Mouse (Mus musculus) cerebellum, adult 9-11 months (tissue): ENCODE data around the gene Nme7.

Experiments
- DNase-seq: peaks from one replicate; pipeline ENCODE4 v3.0.0; 2022

Gene Nme7

DNA sequence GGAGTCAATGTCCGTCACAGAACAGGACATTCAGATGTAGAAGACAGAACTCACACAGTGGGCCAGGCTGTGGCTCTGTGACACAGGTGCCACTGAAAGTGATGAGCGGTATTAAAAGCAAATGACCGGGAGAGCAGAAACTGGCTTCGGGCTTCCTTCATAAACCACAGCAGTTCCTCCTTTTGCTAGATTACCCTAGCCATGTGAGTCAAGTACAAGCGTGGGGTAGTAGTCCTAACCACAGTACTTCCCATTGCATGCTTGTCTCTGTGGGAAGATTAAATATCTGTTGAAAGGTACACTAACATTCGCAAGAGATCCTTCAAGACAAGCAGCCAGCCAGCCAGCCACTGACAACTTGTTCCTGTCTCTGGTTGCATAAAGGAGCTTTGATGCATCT, 136.3 kb downstream of the Nme7 start:
- no peak for DNase-seq

DNA sequence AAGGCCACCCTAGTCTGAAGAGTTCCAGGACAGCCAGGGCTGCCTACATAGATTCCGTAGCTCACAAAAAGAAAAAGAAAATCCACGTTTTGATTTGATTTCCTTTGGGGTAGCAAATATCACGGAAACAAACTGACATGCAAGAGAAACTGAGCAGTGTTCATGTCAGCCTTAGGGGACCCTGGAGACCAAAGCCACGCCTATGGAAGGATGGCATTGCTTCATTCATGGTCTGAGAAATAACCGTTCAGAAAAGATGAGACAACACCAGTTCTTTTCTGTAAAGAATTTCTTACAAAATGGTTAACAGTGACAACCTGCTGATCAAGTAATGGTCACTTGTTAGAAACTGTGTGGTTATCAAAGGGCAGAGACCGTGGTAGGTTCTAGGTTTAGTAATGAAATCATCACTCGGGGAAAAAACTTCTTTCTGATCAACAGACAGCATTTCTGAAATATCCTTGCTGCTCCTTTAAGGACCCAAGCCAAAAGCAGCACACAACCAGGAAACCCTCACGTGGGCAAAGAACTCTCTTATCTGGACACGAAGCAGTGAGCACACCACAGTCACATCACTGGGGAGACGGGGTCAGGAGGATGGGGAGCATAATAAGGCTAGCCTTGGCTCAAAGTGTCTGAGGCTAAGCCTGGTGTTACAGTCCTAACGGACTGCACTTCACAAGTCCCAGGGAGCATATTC, 136.9 kb downstream of the Nme7 start:
- DNase-seq, result no peak

DNA sequence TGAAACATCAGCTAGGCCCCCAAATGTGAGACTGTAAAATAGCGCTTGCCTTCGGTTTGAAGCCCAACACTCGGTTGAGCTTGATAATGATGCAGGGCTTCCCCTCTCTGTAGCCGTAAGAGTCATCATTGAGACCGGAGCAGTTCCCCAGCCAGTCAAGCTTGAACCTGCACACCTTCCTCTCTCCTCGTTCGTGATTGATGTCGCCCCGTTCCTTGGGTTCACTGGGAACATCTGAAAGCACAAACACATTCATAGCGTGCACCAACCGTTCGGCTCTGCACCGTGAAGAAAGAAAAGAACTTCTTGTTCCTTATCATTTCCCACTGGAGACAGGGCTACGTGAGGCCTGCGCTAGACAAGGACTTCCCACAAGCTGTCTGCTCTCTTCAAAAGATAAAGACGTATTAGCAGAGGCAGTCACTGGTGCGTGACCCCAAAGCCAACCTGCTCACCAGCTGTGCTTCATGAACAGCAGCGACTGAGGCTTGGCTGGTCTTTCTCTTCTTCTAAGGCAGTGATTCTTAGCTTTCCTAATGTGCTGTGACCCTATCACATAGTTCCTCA, 137.6 kb downstream of the Nme7 start:
- no peak for DNase-seq

DNA sequence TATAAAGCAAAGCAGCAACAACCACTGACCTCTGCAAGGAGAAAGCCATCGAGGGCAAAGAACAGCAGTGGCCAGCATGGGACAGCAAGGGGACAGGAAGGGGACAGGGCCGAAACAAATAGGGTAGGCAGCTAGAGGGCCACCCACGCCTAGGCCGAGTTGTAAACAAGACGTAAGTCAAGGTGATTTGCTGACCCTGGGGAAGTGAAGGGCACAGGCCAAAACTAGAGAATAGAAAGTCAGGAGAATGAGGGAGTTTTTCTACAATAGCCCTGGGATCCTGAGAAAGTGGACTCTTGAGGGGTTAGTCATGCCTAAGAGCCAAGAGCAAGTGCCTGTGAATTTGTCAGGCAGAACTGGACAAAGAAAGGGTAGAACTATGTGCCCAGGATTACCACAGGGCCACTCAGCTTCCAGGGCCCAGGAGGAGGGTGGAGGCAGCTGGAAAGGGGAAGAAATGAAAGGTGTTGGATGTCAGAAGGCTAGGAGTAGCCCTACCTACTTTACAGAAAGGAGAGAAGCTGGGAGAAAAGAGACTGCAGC, 141.8 kb downstream of the Nme7 start:
- DNase-seq, result no peak

DNA sequence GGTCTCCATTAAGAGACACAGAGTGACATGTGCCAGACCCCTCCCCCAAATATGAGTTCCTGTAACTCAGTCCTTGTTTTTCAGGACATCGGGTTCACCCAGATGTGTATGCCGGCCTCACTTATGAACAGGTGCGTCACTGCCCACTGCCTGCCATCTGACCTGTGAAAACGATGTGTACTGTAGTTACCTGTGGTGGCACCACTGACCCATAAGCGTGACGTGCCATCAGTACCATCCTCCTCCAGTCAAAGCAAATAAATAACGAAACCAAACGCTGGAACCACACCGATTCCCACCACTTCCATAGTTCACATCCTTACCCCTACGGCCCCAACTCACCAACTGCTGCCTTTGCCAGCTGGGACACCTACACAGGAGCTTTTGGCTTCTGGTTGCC, 142.6 kb downstream of the Nme7 start:
- DNase-seq, result no peak

DNA sequence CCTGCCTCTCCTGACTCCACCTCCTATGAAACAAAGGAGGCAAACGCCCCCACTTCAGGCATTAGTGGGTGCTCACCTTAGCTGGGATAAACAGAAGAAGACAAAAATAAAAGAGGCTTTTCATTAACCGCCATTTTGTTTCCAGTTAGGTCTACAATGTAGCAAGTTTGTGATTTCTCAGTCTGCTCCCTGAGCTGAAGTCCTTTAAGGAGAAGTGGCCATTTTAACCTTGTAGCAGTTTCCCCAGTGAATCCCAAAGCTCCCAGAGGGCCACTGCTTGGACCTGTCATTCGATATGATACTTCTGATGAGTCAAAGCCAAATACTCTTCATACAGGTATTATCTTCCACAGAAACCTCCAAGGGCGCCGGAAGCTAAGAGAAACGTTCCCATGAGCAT, 143.6 kb downstream of the Nme7 start:
- no peak for DNase-seq

DNA sequence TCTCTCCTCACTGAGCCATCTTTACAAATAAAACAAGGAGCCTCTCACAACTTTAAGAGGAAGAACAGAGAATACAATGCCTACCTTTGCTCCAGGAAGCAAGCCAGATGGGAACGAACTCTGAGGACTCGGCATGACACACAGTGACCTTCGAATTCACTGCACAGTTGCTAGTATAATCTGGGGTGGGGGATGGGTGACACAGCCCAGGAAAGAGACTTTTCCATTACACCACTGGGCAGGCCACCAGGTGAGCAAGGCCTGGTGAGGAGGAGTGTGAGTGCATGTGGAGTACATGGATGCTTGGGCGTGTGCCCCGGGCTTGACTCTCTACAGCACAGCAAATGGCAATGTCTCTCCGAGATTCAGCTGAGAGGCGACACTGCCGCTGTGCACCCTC, 145.7 kb downstream of the Nme7 start:
- no peak for DNase-seq

DNA sequence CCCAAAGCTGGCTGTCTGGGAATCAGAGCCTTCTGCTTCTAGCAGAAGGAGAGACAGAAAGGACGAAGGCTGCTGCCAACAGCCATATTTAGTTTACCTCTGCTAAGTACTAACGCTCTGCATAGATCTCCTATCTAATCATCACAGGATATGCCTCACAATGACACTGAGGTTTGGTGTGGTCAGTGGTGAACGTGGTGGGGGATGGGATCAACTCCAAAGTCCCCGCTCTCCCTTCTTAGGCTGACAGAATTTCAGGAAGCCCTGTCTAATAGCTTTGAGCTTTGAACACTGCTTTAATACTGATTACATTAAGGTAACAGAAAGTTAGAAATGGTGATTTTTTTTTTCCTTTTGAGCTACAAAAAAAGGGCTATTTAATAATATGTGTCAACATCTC, 146.3 kb downstream of the Nme7 start:
- DNase-seq, result no peak

DNA sequence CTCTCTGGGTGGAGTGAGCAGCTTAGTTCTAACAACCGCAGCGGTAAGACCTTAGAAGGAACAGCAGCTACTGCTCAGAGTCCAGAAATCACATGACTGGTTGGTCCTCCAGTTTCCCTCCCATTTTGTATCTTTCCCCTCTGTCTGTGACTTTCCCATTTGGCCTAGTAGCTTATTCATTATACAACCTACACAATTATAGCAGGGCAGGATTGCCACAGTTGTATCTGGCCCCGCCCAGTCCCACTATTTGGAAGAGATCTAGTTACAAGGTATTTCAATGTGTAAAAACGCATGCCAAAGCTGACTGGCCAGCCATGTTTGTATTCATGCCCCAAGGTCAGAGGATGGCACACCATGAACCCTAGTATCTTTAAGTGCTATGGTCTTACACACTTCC, 146.7 kb downstream of the Nme7 start:
- no peak for DNase-seq

DNA sequence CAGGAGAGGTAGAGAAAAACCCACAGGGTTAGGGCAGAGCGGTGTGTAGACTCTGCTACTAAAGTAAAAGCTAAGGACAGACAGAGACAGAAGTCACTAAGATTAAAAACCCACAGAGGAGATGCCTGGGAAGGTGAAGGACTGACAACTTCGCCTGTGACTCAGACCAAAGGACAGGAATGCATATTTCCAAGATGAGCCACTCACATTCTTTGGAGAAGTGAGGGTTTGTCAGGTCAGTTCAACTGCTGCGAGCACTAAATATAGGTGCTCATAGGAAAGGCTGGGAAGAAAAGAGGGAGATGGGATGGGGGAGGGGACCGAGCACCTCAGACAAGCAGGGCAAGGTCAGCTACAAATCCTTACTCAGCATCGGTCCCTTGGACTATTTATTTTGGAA, 147.4 kb downstream of the Nme7 start:
- no peak for DNase-seq

DNA sequence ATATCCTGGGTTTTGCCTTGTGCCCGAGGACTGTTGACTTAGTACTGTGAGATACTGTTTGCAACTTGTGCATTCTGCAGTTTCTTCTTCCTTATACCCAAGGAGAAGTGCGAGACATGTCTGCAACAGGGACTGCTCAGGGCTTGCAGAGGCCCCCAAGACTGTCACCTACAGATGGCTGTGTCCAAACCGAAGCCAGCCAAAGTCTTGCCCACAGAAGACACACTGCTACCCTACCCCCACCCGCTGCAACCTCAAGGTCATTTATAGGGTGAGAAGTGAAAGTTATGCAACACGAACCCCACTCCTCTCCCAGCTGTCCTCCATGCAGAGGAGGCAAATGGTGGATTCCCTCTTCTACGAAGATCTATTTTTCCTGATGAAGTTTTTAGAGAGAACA, 148.7 kb downstream of the Nme7 start:
- DNase-seq, result no peak

DNA sequence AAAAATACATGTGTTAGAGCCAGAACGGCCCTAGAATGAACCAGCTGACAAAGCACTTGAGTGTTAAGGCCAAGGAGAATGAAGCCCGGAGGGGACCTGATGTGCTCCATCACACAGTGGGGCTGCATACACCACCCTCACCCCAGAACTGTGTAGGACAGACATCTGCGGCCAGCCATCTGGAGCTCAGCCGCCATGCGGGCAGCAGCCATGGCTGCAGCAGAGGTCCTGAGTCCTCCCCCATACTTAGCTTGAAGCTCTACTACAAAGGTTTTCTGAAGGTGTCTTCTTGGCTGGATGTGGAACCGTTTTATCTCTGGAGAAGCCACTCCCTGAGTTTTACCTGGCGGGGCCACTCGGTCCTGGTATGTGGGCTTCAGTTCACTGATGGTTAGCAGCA, 149.2 kb downstream of the Nme7 start:
- no peak for DNase-seq

DNA sequence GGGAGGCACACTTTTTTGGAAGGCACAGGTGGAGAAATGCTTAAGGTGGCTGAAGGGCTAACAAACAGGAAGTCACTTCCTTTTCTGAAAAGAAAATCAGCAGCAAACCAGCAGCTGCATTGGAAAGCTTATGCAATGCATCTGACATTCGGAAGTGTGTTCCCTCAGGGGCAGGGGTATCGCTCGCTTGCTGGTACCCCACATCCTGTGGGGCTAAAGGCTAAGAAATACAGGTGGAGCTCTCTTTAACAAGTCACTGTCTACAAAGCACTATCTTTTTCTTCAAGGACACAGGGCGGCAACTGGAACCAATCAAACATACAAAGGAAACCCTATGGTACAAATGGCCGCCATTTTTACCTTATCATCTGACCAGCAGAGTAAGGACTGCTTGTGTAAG, 149.8 kb downstream of the Nme7 start:
- DNase-seq, result no peak

DNA sequence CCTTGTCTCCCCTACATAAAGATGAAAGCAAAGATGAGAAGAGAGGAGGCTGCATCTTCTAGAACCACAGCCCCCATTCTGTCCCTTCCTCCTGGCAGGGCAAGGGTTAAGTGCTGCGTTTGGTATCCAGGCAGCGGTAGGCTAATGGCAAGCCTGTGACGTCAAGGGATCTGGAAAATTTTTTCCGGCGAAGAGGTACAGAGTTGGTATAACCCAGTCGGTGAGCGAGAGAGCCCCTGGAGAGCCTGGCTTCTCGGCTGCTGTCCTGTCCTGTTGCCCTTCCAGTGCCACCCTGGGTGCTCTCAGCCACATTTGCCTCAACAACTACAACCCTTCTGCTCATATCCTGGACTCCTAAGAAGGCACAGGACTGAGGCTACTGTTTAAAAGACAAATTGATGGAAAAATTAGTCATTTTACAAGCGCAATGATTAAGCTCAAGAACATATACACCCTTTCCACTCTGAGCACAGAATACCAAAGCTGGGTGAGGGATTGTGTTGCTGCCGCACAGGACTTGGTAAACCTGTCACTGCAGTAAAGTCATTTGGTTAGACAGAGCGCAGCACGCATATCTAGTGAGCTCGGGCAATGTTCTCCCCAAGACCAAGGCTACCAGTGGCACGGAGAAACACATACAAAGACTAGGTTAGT, 151.0 kb downstream of the Nme7 start:
- peak; percentile 80 for DNase-seq

DNA sequence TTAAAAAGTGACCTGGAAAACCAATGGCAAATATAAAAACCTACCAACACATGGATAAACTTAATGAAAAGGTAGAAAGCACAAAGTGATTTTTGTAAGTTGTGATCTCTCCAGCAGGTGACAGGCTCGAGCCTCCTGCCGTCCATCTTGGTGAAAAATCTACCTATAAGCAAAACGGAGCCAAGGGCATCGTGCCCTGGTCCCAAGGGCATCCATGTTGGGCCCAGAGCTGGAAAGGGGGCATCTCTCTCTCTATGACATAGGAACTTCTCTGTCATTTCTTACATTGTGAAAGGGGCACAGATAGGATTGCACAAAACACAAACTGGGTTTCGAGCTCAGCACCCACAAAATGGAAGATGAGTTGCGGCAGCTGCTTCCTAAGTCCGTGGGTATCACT, 151.7 kb downstream of the Nme7 start:
- DNase-seq, result peak; percentile 73

DNA sequence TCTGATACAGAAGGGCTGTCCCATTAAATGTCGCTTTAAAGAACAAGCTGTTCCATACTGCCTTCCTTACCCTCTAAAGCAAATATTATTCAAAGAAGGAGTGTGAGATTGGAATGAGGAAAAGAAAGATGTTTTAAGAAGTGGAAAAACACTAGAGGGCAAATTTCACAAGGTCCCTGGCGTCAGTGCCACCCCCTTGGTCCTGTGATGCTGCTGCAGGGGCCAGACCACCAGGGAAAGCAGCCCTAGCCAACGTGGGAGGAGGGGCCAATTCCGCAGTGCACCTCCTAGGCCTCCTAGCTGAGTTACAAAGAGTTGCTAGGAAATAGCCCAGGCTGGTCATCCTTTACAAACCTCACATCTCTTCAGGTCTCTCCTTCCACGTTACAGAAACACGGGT, 152.1 kb downstream of the Nme7 start:
- DNase-seq, result peak; percentile 74

DNA sequence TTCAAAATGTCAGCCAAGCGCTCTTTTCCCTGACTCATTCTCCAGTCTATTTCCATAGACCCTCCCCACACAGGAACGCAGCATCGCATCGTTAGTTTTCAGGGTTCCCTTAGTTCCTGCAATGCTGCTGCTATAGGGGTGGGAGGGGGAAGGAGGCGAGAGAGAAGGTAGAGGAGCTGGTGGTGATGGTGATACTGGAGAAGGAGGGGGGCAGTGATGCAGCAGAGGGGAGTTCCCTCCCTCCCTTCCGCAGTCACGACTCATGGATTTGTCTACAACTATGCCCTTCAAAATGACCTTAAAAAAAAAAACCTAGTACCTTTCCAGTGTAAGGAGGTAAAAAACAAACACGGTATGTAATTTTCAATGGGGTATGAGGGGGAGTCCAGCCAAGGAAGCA, 152.8 kb downstream of the Nme7 start:
- peak; percentile 78 for DNase-seq

DNA sequence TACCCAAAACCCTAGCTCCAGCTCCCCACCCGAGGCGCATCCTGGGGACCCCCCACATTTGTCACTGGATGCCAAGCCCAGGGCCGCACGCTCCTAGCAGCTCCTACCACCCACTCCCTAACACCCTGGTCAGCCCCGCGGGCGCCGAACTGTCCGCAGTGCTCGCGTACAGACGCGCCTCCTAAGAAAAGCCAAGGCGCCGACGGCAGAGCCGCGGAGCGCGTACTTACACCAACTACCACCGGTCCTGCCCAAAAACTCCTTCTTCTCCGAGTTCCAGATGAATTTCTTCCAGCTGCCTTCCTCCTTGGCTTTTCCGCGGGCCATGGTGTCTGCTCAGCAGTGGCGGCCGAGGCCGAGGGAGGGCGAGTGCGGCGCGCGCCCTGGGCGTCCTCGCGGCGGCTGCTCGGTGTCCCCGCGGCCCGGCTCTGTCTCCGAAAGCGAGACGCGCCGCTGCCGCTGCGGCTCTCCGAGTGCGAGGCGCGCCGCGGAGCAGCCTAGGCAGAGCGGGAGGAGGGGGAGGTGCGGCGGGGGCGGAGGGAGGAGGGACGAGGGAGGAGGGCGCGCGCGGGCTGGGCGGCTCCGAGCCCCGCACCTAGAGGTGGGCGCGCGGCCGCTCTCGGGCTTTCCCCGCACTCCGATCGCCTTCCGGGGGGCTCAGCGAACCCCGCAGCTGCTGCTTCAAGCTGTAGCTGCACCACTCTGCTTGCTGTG, 153.8 kb downstream of the Nme7 start:
- DNase-seq, result no peak

DNA sequence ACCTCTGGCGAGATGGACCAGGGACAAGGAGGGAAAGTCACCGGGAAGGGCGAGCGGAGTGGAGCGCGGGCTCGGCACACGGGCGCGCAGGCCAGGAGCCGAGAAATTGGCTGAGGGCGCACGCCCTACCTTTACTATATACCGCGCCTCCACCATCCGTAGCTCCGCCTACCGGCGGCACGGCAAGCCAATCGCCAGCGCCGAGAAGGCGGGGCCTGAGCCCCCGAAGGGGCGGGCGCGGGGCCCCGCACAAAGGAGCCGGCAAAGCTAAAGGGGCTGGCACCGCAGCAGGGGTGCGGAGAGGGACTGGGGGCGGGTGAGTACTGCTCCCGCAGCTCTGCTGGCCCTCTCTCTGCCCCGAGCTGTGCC, 154.3 kb downstream of the Nme7 start, which contains the start of gene Atp1b1:
Atp1b1 (minus strand) TSS at position 111 of the 369 bp plus-strand sequence.
- peak; percentile 96 for DNase-seq

DNA sequence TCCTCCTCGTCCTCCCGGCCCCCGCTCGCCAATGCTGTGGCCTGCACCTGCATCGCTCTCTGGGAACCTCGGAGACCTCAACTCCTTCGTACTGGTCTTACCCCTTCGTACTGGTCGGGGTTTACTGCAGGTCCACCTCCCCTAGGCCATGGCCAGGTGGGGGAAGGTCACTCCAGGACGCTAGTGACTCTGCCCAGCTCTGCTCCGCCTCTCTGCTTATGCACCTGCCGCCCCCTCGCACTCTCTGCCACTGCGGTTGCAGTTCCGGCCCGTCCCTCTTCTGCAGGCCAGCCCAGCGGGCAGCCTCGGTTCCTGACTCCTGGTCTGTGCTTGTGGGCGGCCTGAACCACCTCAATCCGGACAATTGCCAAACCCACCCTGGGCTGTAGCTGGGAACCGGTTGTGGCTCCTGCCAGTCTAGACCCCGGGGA, 154.7 kb downstream of the Nme7 start:
- DNase-seq, result no peak

DNA sequence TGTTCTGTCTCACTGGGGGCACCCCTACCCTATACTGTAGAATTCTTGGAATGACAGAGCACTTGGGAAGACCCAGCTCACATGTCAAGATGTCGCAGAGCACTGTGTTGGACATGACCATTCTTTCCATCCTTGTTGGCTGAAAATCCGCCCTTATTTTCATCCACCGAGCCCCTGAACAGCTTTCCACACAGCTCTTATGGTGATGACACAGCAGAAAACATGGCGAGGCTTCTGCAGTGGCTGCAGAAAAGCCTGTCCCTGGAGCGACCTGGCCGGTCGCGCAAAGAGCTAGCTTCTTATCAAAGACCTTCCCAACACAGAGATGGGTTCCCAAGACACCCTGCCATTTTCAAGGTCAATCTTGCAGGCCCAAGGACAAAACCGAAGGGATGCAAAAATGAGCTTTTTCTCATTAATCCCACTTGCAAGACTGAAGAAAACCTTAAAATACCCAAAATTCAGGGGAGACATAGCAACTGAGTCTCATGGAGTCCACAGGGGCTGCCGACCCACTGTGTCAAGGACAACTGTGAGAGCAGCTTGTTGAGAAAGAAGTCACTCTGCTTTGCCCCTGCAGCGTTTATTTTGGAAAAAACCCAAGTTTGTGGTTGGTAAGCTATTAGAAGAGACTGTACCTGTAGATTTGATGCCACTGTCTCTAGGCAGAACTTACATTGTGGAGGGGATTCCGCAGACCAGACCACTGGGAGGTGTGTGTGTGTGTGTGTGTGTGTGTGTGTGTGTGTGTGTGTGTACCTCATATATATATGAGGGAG, 155.4 kb downstream of the Nme7 start:
- DNase-seq, result peak; percentile 51

DNA sequence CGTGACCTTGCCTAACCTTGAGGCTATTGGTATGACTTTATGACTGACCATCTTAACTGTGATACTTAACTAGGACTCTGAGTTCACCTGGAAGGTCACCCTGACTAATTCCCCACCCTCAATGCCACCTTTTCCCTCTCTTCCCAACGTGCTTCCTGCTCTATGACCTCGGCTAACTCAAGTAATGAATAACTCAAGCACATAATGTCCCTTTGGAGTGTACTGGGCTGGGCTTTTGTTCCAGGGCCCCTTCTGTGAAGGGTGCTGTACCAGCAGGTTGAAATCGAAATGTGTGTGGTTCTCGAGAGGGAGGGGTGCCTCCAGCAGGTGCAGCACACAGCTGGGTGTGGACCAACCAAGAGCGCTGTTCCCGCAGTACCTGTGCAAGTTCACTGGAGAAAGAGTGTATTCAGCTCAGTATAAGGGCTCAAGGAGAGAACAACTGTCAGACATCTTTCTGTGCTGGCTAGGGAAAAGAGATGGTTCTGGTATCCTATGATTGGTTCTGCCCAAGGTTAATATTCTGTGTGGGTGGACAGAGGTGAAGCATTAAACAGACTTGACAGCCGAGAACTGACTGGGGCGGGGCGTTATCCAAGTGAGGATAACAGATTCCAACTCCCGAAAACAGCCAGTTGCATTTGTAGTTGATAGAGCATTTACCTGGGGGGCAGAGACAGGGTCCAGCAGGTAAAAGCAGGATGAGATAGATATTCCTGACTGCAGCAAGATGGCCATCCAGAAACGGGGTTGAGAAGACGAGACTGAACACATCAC, 157.2 kb downstream of the Nme7 start:
- peak; percentile 24 for DNase-seq
